Mouse (Mus musculus) hindbrain, embryonic 14.5 days (tissue): ENCODE results near the gene Ank. TPM values are rescaled to one million over a fixed set of nuclear protein-coding genes. Genes with fewer than 3 reads are reported as not detected.
A peak's percentile ranks its signal among the peaks of the same experiment; 100 is the strongest.
"Not testable (repeated sequence)": the region's sequence is repeated elsewhere in the genome, so short reads cannot be mapped to it uniquely, and the experiment has no call there.

Experiments
- ATAC-seq: fragments of 200-750 bp; cut with Nextera tagmentation; 2 replicates; pipeline ENCODE4 v1.8.0; 2017; ENCODE audit warnings: moderate number of reproducible peaks, mild to moderate bottlenecking, moderate TSS enrichment, moderate library complexity; ENCODE audit not compliant: low FRiP score
- DNase-seq: peaks from one replicate; pipeline ENCODE4 v3.0.0-alpha.2; 2015; ENCODE audit warnings: low spot score
- H3K27ac ChIP-seq: fragments of 300-500 bp; sonication (generic); 2 replicates; pipeline ENCODE4 v1.5.1; 2014; ENCODE audit warnings: mild to moderate bottlenecking, moderate library complexity
- H3K27me3 ChIP-seq: fragments of 300-500 bp; sonication (generic); 2 replicates; pipeline ENCODE4 v1.6.1; 2014; ENCODE audit warnings: mild to moderate bottlenecking, low read length, mixed read lengths; ENCODE audit not compliant: control insufficient read depth, insufficient read depth
- H3K36me3 ChIP-seq: fragments of 300-500 bp; sonication (generic); replicated peaks from 2 replicates; pipeline ENCODE4 v1.6.1; 2014; ENCODE audit not compliant: control insufficient read depth, insufficient read depth
- H3K4me1 ChIP-seq: fragments of 300-500 bp; sonication (generic); replicated peaks from 2 replicates; pipeline ENCODE4 v1.6.1; 2014; ENCODE audit warnings: antibody characterized with exemption, low read length, mixed read lengths; ENCODE audit not compliant: control insufficient read depth, insufficient read depth
- H3K4me2 ChIP-seq: fragments of 300-500 bp; sonication (generic); replicated peaks from 2 replicates; pipeline ENCODE4 v1.6.1; 2014; ENCODE audit warnings: mild to moderate bottlenecking, moderate library complexity
- H3K4me3 ChIP-seq: fragments of 300-500 bp; sonication (generic); replicated peaks from 2 replicates; pipeline ENCODE4 v1.5.1; 2014; ENCODE audit warnings: mild to moderate bottlenecking, low read length
- H3K9ac ChIP-seq: fragments of 300-500 bp; sonication (generic); 2 replicates; pipeline ENCODE4 v1.6.1; 2014
- H3K9me3 ChIP-seq: fragments of 300-500 bp; sonication (generic); 2 replicates; pipeline ENCODE4 v1.6.1; 2016; ENCODE audit warnings: low read length; ENCODE audit not compliant: control insufficient read depth
- WGBS: fragments of 180-500 bp; shearing (Covaris S2); extraction: QIAGEN DNeasy Blood & Tissue Kit; methylation state at CpG from one replicate; pipeline ENCODE4 v1.1.7; 2014; 5-methylcytosine and 5-hydroxymethylcytosine counted together
- polyA plus RNA-seq: library from polyadenylated mRNA; unstranded; fragments of >200 nt; fragmentation: Nextera tagmentation; extraction: Ambion mirVana; gene quantifications from 2 replicates; pipeline ENCODE4 v1.2.1, GENCODE M21; 2014

The Ank gene
- polyA plus RNA-seq, 1 experiment from 2014 or later = 18.6 TPM

GRCm38 (mm10) chr15:27441529-27441928 lies 24.9 kb upstream of the Ank start:
- H3K36me3 ChIP-seq = no peaks in the 10 kb centered on the region
- H3K9me3 ChIP-seq = no peaks in the 10 kb centered on the region
- H3K27me3 ChIP-seq = no peaks in the 10 kb centered on the region
- DNase-seq = no peak
- H3K4me3 ChIP-seq = no peak overlapping the region
- no peak overlapping the region for H3K9ac ChIP-seq
- no peaks in the 10 kb centered on the region for H3K4me1 ChIP-seq
- WGBS = 90% methylated on average over 4 of the region's 4 CpGs
- no peak overlapping the region for H3K27ac ChIP-seq
- H3K4me2 ChIP-seq = no peak overlapping the region
- no peak for ATAC-seq

DNA sequence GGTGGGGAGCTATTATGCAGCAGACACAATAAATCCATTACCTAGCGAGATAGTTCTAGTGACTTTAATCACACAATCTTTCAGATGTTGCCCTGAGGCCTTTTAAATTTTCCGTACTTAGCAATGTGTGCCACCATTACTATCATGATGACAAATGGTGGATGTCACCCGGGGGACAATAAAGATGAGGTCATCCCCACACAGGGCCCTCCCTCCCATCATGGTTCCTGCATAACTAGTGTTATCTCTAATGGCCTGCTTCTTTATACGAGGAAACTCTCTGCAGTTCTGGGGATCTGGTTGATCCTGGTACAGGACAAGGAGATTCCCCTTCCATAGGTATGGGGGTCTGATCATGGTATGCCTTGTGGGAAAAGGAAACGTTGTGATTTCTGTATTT lies 24.5 kb upstream of the Ank start:
- ATAC-seq (no peak), DNase-seq (no peak)
- H3K36me3 ChIP-seq = no peaks in the 10 kb centered on the region

DNA sequence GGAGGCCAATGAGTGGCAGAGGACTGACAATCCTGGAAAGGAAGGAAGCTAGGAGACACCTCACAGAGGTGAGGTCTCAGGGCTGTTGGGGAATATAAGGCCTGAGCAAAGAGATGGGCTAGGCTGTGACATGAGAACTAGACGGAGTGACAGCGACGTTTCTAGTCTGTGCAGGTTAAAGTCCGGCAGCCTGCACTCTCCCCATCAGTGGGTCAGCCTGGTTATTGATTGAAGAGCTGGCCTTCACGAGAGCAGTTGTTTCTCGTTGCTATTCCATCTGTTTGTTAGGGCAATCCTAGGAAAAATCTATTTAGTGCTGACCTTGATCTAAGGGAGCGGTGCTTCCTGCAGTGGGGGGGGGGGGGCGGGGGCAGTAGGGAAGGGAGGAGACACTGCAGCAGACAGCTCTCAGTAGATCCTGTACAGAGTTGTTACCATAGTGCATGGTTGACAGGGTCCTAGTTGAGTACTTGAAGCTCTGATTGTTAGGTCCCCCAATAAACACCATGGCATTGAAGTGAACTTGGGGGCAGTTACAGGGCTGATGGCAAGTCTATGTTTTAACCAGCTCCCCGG lies 21.6 kb upstream of the Ank start:
- WGBS = 86% methylated on average over 9 of the region's 9 CpGs

More for the DNA sequence above, 24.5 kb upstream of the Ank start:
- Histone ChIP-seq H3K27ac (no peak overlapping the region), H3K4me3 (no peak overlapping the region), H3K4me2 (no peak overlapping the region), H3K4me1 (no peaks in the 10 kb centered on the region), H3K27me3 (no peaks in the 10 kb centered on the region), H3K9ac (no peak overlapping the region), H3K9me3 (no peaks in the 10 kb centered on the region)
- WGBS = 55% methylated on average over 5 of the region's 5 CpGs

DNA sequence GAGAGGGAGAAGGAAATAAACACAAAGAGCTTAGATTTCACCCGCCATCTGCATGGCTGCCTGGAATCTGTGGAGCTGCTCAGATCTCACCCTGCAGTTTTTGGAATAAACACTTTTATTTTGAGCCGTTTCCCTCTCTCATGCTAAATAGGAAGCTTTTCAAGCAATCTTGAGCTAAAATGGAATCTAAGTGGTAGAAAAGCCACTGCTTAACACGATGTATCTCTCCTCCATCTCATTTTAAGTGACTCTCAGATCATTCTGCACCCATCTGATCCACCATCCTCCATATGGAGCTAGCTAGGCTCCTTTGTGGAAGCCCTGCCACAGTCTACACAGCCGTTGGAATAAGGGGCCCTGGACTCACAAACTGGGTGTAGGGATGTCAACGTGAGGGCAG lies 15.8 kb upstream of the Ank start:
- no peaks in the 10 kb centered on the region for H3K36me3 ChIP-seq
- H3K9ac ChIP-seq = no peak overlapping the region
- H3K4me2 ChIP-seq = no peak overlapping the region
- no peaks in the 10 kb centered on the region for H3K27me3 ChIP-seq
- H3K4me3 ChIP-seq = no peak overlapping the region
- no peak overlapping the region for H3K27ac ChIP-seq
- H3K9me3 ChIP-seq = no peaks in the 10 kb centered on the region
- 85% methylated on average over 5 of the region's 5 CpGs for WGBS
- ATAC-seq (no peak), DNase-seq (no peak)
- H3K4me1 ChIP-seq = no peaks in the 10 kb centered on the region

More for the DNA sequence above, 21.6 kb upstream of the Ank start:
- no peak for ATAC-seq
- Histone ChIP-seq H3K9me3 (no peaks in the 10 kb centered on the region), H3K36me3 (no peaks in the 10 kb centered on the region), H3K4me3 (no peak overlapping the region), H3K4me1 (no peaks in the 10 kb centered on the region), H3K9ac (no peak overlapping the region), H3K4me2 (no peak overlapping the region), H3K27ac (no peak overlapping the region), H3K27me3 (no peaks in the 10 kb centered on the region)
- no peak for DNase-seq

GRCm38 (mm10) chr15:27451760-27452159 lies 14.7 kb upstream of the Ank start:
- Histone ChIP-seq H3K9ac (no peak overlapping the region), H3K27ac (no peak overlapping the region), H3K4me2 (no peak overlapping the region), H3K4me1 (no peaks in the 10 kb centered on the region), H3K9me3 (no peaks in the 10 kb centered on the region), H3K4me3 (no peak overlapping the region), H3K27me3 (no peaks in the 10 kb centered on the region), H3K36me3 (no peaks in the 10 kb centered on the region)
- DNase-seq (no peak), ATAC-seq (no peak)
- WGBS = 86% methylated on average over 3 of the region's 3 CpGs

DNA sequence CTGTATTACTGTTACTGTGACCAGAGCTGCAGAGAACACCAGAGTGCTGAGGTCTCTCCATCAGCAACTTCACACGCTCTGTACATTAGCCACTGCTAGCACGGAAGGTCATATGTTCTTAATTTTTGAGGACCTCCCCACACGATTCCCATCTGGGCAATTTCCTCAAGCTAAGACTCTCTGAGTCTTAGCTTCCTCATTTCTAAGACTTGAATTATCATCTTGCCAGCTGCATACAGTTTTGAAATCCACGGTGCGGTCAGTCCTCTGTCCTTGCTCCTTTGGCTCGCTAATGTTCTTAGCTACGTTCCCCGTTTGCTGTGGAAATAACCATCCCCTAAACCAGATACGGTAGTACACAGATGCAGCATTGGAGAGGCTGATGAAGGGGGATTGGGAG lies 14.0 kb upstream of the Ank start:
- Histone ChIP-seq H3K36me3 (no peaks in the 10 kb centered on the region), H3K27me3 (no peaks in the 10 kb centered on the region), H3K4me3 (no peak overlapping the region), H3K9me3 (no peaks in the 10 kb centered on the region), H3K27ac (no peak overlapping the region), H3K4me2 (no peak overlapping the region), H3K4me1 (no peaks in the 10 kb centered on the region), H3K9ac (no peak overlapping the region)
- DNase-seq = no peak
- 91% methylated on average over 9 of the region's 9 CpGs for WGBS
- no peak for ATAC-seq

- peaks cover 15% of the 10 kb centered on the region for H3K4me1 ChIP-seq
- ATAC-seq = no peak
- H3K27ac ChIP-seq = no peak overlapping the region
- no peaks in the 10 kb centered on the region for H3K36me3 ChIP-seq
- no peaks in the 10 kb centered on the region for H3K27me3 ChIP-seq
- DNase-seq = no peak
- WGBS = 92% methylated on average over 2 of the region's 2 CpGs
- no peak overlapping the region for H3K4me3 ChIP-seq
- no peaks in the 10 kb centered on the region for H3K9me3 ChIP-seq
- H3K9ac ChIP-seq = no peak overlapping the region
- no peak overlapping the region for H3K4me2 ChIP-seq
Observed at GRCm38 (mm10) chr15:27457001-27457400, 9.5 kb upstream of the Ank start.

DNA sequence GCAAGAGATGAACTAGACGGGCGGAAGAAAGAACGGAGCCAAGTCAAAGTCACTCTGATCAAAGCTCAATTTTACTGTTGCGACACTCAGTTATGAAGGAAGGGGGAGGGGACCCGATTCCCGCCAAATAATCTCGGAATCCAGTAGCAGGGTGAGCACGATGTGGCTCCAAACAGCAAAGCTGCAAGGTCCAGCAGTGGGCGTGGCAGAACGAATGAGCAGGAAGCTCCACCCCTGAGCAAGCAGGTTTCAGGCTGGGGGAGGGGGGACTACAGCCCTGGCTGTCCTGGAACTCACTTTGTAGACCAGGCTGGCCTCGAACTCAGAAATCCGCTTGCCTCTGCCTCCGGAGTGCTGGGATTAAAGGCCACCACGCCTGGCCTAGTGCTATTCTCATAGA lies 6.7 kb upstream of the Ank start:
- not testable (repeated sequence) for H3K36me3 ChIP-seq, ATAC-seq, H3K4me3 ChIP-seq, H3K9ac ChIP-seq, DNase-seq, H3K9me3 ChIP-seq, H3K4me2 ChIP-seq, H3K27me3 ChIP-seq, H3K27ac ChIP-seq
- H3K4me1 ChIP-seq = peaks cover 17% of the 10 kb centered on the region
- WGBS = 55% methylated on average over 14 of the region's 14 CpGs

DNA sequence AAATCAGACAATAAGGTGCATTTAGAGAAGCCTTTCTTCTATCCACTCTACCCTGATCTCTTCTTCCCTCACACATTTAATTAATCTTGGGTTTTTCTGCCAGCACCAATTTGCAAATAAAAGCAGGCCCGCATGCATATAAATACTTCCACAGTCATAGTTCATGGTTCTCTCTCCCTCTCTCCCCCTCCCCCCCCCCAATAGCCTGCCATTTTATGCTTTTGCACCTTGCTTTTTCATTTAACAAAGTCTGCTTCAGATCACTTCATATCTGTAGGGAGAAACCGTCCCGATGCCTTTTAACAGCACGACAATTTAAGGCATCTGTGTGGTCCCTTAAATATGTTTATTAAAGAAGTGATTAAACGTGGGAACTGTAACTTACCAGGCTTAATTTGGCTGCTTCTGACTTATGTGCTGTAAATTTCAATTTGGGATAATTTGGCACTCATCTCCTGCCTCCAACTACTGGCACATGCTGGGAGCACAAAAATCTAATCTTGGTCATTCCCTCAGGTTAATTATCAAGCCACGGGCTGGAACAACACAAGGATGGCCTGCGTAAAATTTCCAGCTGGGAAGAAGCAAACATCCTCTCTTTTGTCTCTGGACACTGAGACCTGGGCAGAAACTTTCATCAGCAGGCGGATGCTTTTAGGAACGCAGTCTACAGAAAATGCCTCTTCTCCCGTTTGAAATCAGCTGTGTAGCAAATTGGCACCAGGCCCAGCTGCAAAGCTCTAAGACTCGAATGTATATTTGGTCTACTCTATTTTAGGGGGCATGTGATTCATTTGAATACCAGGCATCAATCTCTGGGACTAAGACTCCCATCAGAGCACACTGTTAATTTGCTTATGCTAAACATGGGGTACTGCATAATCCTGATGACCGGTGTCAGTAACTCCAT lies 4.9 kb upstream of the Ank start:
- Histone ChIP-seq H3K9ac (no peak overlapping the region), H3K9me3 (no peaks in the 10 kb centered on the region), H3K36me3 (no peaks in the 10 kb centered on the region), H3K4me3 (no peak overlapping the region), H3K27ac (peak overlapping the region; percentile 67; the same call in 1 of the 2 replicates), H3K27me3 (no peaks in the 10 kb centered on the region), H3K4me1 (peaks cover 20% of the 10 kb centered on the region), H3K4me2 (0 out of 2 replicates have a peak overlapping the region, but pooled peaks have one; percentile 10)
- no peak for ATAC-seq
- DNase-seq = peak; percentile 44
- WGBS = 18% methylated on average over 12 of the region's 12 CpGs
